Mouse (Mus musculus): ENCODE measurements around the gene Synm. TPM values are rescaled to one million over a fixed set of nuclear protein-coding genes. Genes with fewer than 3 reads are reported as not detected.

Gene Synm
- total RNA-seq, 1 experiment, result 2.1 TPM

GRCm38 (mm10) chr7:67715176-67715575 lies 44.4 kb downstream of the Synm start:
- no peak for TF ChIP-seq HCFC1 (IDR thresholded peaks at IDR 0.05; ENCODE audit: borderline replicate concordance, insufficient read depth, low read length)
- TF ChIP-seq CHD2 (IDR thresholded peaks at IDR 0.05; ENCODE audit: low read depth, low read length), result no peak
- TF ChIP-seq ZNF384 (IDR thresholded peaks at IDR 0.05; ENCODE audit: low read depth, low read length), result no peak
- TF ChIP-seq ZC3H11A (IDR thresholded peaks at IDR 0.05; ENCODE audit: borderline replicate concordance, low read depth, low read length), result no peak
- TF ChIP-seq MAFK (IDR thresholded peaks at IDR 0.05; ENCODE audit: insufficient read depth, low read depth, low read length), result no peak
- DNase-seq (ENCODE audit: low read depth, low spot score), result no peak
- in situ Hi-C loops (cut with MboI; ENCODE audit: low sequenced_read_pairs in 2 of 2, unreplicated experiment in 2 of 2), result no loop called here
- Histone ChIP-seq H3K4me3 (ENCODE audit: insufficient read depth in 1 of 2, low read depth in 1 of 2, low read length in 2 of 2, poor library complexity in 1 of 2, severe bottlenecking in 1 of 2) (no peak overlapping the region), H3K9ac (ENCODE audit: insufficient read depth, low read depth, low read length, poor library complexity, severe bottlenecking) (no peak overlapping the region), H3K36me3 (ENCODE audit: control insufficient read depth, insufficient read depth, low read length, poor library complexity, severe bottlenecking) (no peaks in the 10 kb centered on the region), H3K4me1 (ENCODE audit: control insufficient read depth in 2 of 2, insufficient read depth in 2 of 2, low read length in 2 of 2, poor library complexity in 1 of 2) (no peaks in the 10 kb centered on the region), H3K9me3 (ENCODE audit: control insufficient read depth, insufficient read depth, low read depth, low read length) (no peaks in the 10 kb centered on the region), H3K27ac (ENCODE audit: insufficient read depth, low read depth, low read length, poor library complexity, severe bottlenecking) (no peak overlapping the region)

- Histone ChIP-seq H3K27ac (ENCODE audit: insufficient read depth, low read depth, low read length, poor library complexity, severe bottlenecking) (no peak overlapping the region; the same call in 1 of the 2 replicates), H3K4me1 (ENCODE audit: control insufficient read depth in 2 of 2, insufficient read depth in 2 of 2, low read length in 2 of 2, poor library complexity in 1 of 2) (no peaks in the 10 kb centered on the region), H3K9ac (ENCODE audit: insufficient read depth, low read depth, low read length, poor library complexity, severe bottlenecking) (no peak overlapping the region), H3K4me3 (ENCODE audit: insufficient read depth in 1 of 2, low read depth in 1 of 2, low read length in 2 of 2, poor library complexity in 1 of 2, severe bottlenecking in 1 of 2) (no peak overlapping the region), H3K9me3 (ENCODE audit: control insufficient read depth, insufficient read depth, low read depth, low read length) (no peaks in the 10 kb centered on the region), H3K36me3 (ENCODE audit: control insufficient read depth, insufficient read depth, low read length, poor library complexity, severe bottlenecking) (no peaks in the 10 kb centered on the region)
- TF ChIP-seq ZNF384 (IDR thresholded peaks at IDR 0.05; ENCODE audit: low read depth, low read length) (no peak), CHD2 (IDR thresholded peaks at IDR 0.05; ENCODE audit: low read depth, low read length) (no peak), ZC3H11A (IDR thresholded peaks at IDR 0.05; ENCODE audit: borderline replicate concordance, low read depth, low read length) (no peak), MAFK (IDR thresholded peaks at IDR 0.05; ENCODE audit: insufficient read depth, low read depth, low read length) (no peak), HCFC1 (IDR thresholded peaks at IDR 0.05; ENCODE audit: borderline replicate concordance, insufficient read depth, low read length) (no peak)
- in situ Hi-C loops (cut with MboI; ENCODE audit: low sequenced_read_pairs in 2 of 2, unreplicated experiment in 2 of 2), result no loop called here
- no peak for DNase-seq (ENCODE audit: low read depth, low spot score)
Measured at GRCm38 (mm10) chr7:67713820-67714510, 45.6 kb downstream of the Synm start.

- in situ Hi-C loops (cut with MboI; ENCODE audit: low sequenced_read_pairs in 2 of 2, unreplicated experiment in 2 of 2), result no loop called here
- Histone ChIP-seq H3K4me1 (ENCODE audit: control insufficient read depth in 2 of 2, insufficient read depth in 2 of 2, low read length in 2 of 2, poor library complexity in 1 of 2) (peaks cover 0 to 2% of the 10 kb centered on the region in 2 experiments; a peak in 1 of 4 replicates), H3K36me3 (ENCODE audit: control insufficient read depth, insufficient read depth, low read length, poor library complexity, severe bottlenecking) (no peaks in the 10 kb centered on the region), H3K9me3 (ENCODE audit: control insufficient read depth, insufficient read depth, low read depth, low read length) (no peaks in the 10 kb centered on the region), H3K9ac (ENCODE audit: insufficient read depth, low read depth, low read length, poor library complexity, severe bottlenecking) (no peak overlapping the region), H3K27ac (ENCODE audit: insufficient read depth, low read depth, low read length, poor library complexity, severe bottlenecking) (no peak overlapping the region), H3K4me3 (ENCODE audit: insufficient read depth in 1 of 2, low read depth in 1 of 2, low read length in 2 of 2, poor library complexity in 1 of 2, severe bottlenecking in 1 of 2) (no peak overlapping the region)
- TF ChIP-seq ZC3H11A (IDR thresholded peaks at IDR 0.05; ENCODE audit: borderline replicate concordance, low read depth, low read length), result no peak
- no peak for TF ChIP-seq HCFC1 (IDR thresholded peaks at IDR 0.05; ENCODE audit: borderline replicate concordance, insufficient read depth, low read length)
- TF ChIP-seq ZNF384 (IDR thresholded peaks at IDR 0.05; ENCODE audit: low read depth, low read length), result no peak
- TF ChIP-seq MAFK (IDR thresholded peaks at IDR 0.05; ENCODE audit: insufficient read depth, low read depth, low read length), result no peak
- DNase-seq (ENCODE audit: low read depth, low spot score), result no peak
Measured at GRCm38 (mm10) chr7:67710216-67710615, 49.3 kb downstream of the Synm start.

GRCm38 (mm10) chr7:67708160-67708559 lies 51.4 kb downstream of the Synm start:
- H3K4me1 ChIP-seq (ENCODE audit: control insufficient read depth in 2 of 2, insufficient read depth in 2 of 2, low read length in 2 of 2, poor library complexity in 1 of 2), result peaks cover 0 to 2% of the 10 kb centered on the region in 2 experiments; a peak in 1 of 4 replicates
- no peaks in the 10 kb centered on the region for H3K36me3 ChIP-seq (ENCODE audit: control insufficient read depth, insufficient read depth, low read length, poor library complexity, severe bottlenecking)
- H3K9ac ChIP-seq (ENCODE audit: insufficient read depth, low read depth, low read length, poor library complexity, severe bottlenecking), result no peak overlapping the region
- no peak overlapping the region for H3K27ac ChIP-seq (ENCODE audit: insufficient read depth, low read depth, low read length, poor library complexity, severe bottlenecking)
- in situ Hi-C loops (cut with MboI; ENCODE audit: low sequenced_read_pairs in 2 of 2, unreplicated experiment in 2 of 2), result no loop called here
- no peak for DNase-seq (ENCODE audit: low read depth, low spot score)
- TF ChIP-seq CHD2 (IDR thresholded peaks at IDR 0.05; ENCODE audit: low read depth, low read length) (no peak), ZNF384 (IDR thresholded peaks at IDR 0.05; ENCODE audit: low read depth, low read length) (no peak)
- H3K9me3 ChIP-seq (ENCODE audit: control insufficient read depth, insufficient read depth, low read depth, low read length), result no peaks in the 10 kb centered on the region
- H3K4me3 ChIP-seq (ENCODE audit: insufficient read depth in 1 of 2, low read depth in 1 of 2, low read length in 2 of 2, poor library complexity in 1 of 2, severe bottlenecking in 1 of 2), result no peak overlapping the region
